Mouse (Mus musculus) ES-E14 (cell line): ENCODE data around the gene Rnase12. TPM values are rescaled to one million over a fixed set of nuclear protein-coding genes. Genes with fewer than 3 reads are reported as not detected.
"Not testable (repeated sequence)": the region's sequence is repeated elsewhere in the genome, so short reads cannot be mapped to it uniquely, and the experiment has no call there.

Experiments used
- DNase-seq: peaks from one replicate; pipeline ENCODE4 v3.0.0-alpha.2; 2013; ENCODE audit warnings: low read depth, low spot score
- H3K27ac ChIP-seq: 2 replicates; pipeline ENCODE4 v1.5.1; 2012; ENCODE audit warnings: low read depth, mild to moderate bottlenecking, low read length, moderate library complexity, mixed read lengths; ENCODE audit not compliant: poor library complexity, insufficient read depth, severe bottlenecking
- H3K36me3 ChIP-seq: 2 replicates; pipeline ENCODE4 v1.6.1; 2012; ENCODE audit warnings: mild to moderate bottlenecking, low read length, moderate library complexity, mixed read lengths; ENCODE audit not compliant: control insufficient read depth, poor library complexity, insufficient read depth, severe bottlenecking
- H3K4me1 ChIP-seq, 2 experiments: fragments of 150-350 bp in 1 of 2; sonication (generic) in 1 of 2; 2 replicates each; pipeline ENCODE4 v1.6.1; 2012; ENCODE audit warnings: low read length in 2 of 2, mild to moderate bottlenecking in 1 of 2, mixed read lengths in 1 of 2; ENCODE audit not compliant: control insufficient read depth in 2 of 2, insufficient read depth in 2 of 2, poor library complexity in 1 of 2
- H3K4me3 ChIP-seq, 2 experiments: fragments of 150-350 bp in 1 of 2; sonication (generic) in 1 of 2; 2 replicates each; pipeline ENCODE4 v1.5.1; 2012; ENCODE audit warnings: low read length in 2 of 2, low read depth in 1 of 2, mild to moderate bottlenecking in 1 of 2, mixed read lengths in 1 of 2; ENCODE audit not compliant: insufficient read depth in 1 of 2, poor library complexity in 1 of 2, severe bottlenecking in 1 of 2
- H3K9ac ChIP-seq: 2 replicates; pipeline ENCODE4 v1.6.1; 2012; ENCODE audit warnings: low read depth, mild to moderate bottlenecking, low read length, mixed read lengths; ENCODE audit not compliant: poor library complexity, insufficient read depth, severe bottlenecking
- H3K9me3 ChIP-seq: fragments of 150-350 bp; sonication (generic); 2 replicates; pipeline ENCODE4 v1.6.1; 2012; ENCODE audit warnings: low read depth, mild to moderate bottlenecking, low read length; ENCODE audit not compliant: control insufficient read depth, insufficient read depth
- CHD2 ChIP-seq: IDR thresholded peaks from 2 replicates; pipeline ENCODE4 v1.6.1; 2014; ENCODE audit warnings: mild to moderate bottlenecking, low read depth, low read length, inconsistent platforms
- HCFC1 ChIP-seq: IDR thresholded peaks from 2 replicates; pipeline ENCODE4 v1.6.1; 2012; ENCODE audit warnings: low read length, inconsistent platforms, borderline replicate concordance; ENCODE audit not compliant: insufficient read depth
- MAFK ChIP-seq: IDR thresholded peaks from 2 replicates; pipeline ENCODE4 v1.6.1; 2014; ENCODE audit warnings: mild to moderate bottlenecking, low read depth, low read length, inconsistent platforms; ENCODE audit not compliant: insufficient read depth
- ZC3H11A ChIP-seq: IDR thresholded peaks from 2 replicates; pipeline ENCODE4 v1.6.1; 2012; ENCODE audit warnings: low read depth, mild to moderate bottlenecking, inconsistent platforms, low read length, borderline replicate concordance
- ZNF384 ChIP-seq: IDR thresholded peaks from 2 replicates; pipeline ENCODE4 v1.6.1; 2012; ENCODE audit warnings: low read depth, low read length, inconsistent platforms
- in situ Hi-C, 2 experiments: fragments of 600-800 bp; cut with MboI; formaldehyde crosslinking; loops; one replicate each; pipeline ENCODE4 v1.15.1; 2025; ENCODE audit warnings: low sequenced_read_pairs in 2 of 2, inconsistent platforms in 1 of 2; ENCODE audit not compliant: unreplicated experiment in 2 of 2
- total RNA-seq: library from RNA; depleted of rRNA; stranded (reverse); fragments of 300-350 nt; gene quantifications from 2 replicates; pipeline ENCODE4 v1.2.3, GENCODE M21; 2012

The Rnase12 gene
- total RNA-seq, 1 experiment, result 0.36 TPM

- Histone ChIP-seq H3K4me1 (0 out of 4 replicates have a peak, but pooled peaks cover 0 to 1% of the 10 kb centered on the region in 2 experiments), H3K9me3 (no peaks in the 10 kb centered on the region), H3K9ac (no peak overlapping the region), H3K4me3 (no peak overlapping the region), H3K36me3 (no peaks in the 10 kb centered on the region), H3K27ac (no peak overlapping the region)
- in situ Hi-C loops, result no loop called here
- DNase-seq, result peak; percentile 64
- TF ChIP-seq MAFK, result no peak
- TF ChIP-seq ZC3H11A, result peak; percentile 74; the same call in 1 of the 2 replicates
- TF ChIP-seq CHD2, result no peak
Measured at GRCm38 (mm10) chr14:51026391-51027133, 30.9 kb downstream of the Rnase12 start.

- TF ChIP-seq CHD2 (no peak), MAFK (no peak), HCFC1 (no peak), ZNF384 (no peak), ZC3H11A (no peak)
- no peak overlapping the region for H3K27ac ChIP-seq
- H3K36me3 ChIP-seq, result no peaks in the 10 kb centered on the region
- in situ Hi-C loops, result no loop called here
- no peak for DNase-seq
- H3K4me1 ChIP-seq, result 0 out of 4 replicates have a peak, but pooled peaks cover 0 to 2% of the 10 kb centered on the region in 2 experiments
- no peak overlapping the region for H3K9ac ChIP-seq
- H3K4me3 ChIP-seq, result no peak overlapping the region
- no peaks in the 10 kb centered on the region for H3K9me3 ChIP-seq
Measured at GRCm38 (mm10) chr14:51024820-51025219, 32.6 kb downstream of the Rnase12 start.

GRCm38 (mm10) chr14:51023457-51023856 lies 34.0 kb downstream of the Rnase12 start:
- Histone ChIP-seq H3K4me1 (0 out of 4 replicates have a peak, but pooled peaks cover 0 to 2% of the 10 kb centered on the region in 2 experiments), H3K36me3 (no peaks in the 10 kb centered on the region), H3K27ac (no peak overlapping the region), H3K9ac (no peak overlapping the region), H3K4me3 (no peak overlapping the region), H3K9me3 (no peaks in the 10 kb centered on the region)
- TF ChIP-seq CHD2, result no peak
- TF ChIP-seq ZNF384, result no peak
- no peak for TF ChIP-seq HCFC1
- TF ChIP-seq MAFK, result no peak
- no peak for TF ChIP-seq ZC3H11A
- in situ Hi-C loops, result no loop called here
- DNase-seq, result no peak

- H3K9ac ChIP-seq, result no peak overlapping the region
- H3K4me1 ChIP-seq, result 0 out of 4 replicates have a peak, but pooled peaks cover 0 to 2% of the 10 kb centered on the region in 2 experiments
- H3K36me3 ChIP-seq, result no peaks in the 10 kb centered on the region
- H3K4me3 ChIP-seq, result no peak overlapping the region
- no peaks in the 10 kb centered on the region for H3K9me3 ChIP-seq
- TF ChIP-seq ZC3H11A (no peak), CHD2 (no peak), MAFK (no peak)
- in situ Hi-C loops, result no loop called here
- H3K27ac ChIP-seq, result no peak overlapping the region
- DNase-seq, result no peak
Measured at GRCm38 (mm10) chr14:51017256-51017655, 40.2 kb downstream of the Rnase12 start.

- in situ Hi-C loops, result no loop called here
- no peak for DNase-seq
- H3K4me1 ChIP-seq, result no peaks in the 10 kb centered on the region
- H3K9ac ChIP-seq, result no peak overlapping the region
- H3K36me3 ChIP-seq, result no peaks in the 10 kb centered on the region
- H3K4me3 ChIP-seq, result no peak overlapping the region
- TF ChIP-seq HCFC1 (no peak), ZC3H11A (no peak), ZNF384 (no peak), CHD2 (no peak), MAFK (no peak)
- no peak overlapping the region for H3K27ac ChIP-seq
- no peaks in the 10 kb centered on the region for H3K9me3 ChIP-seq
Measured at GRCm38 (mm10) chr14:51015780-51016179, 41.7 kb downstream of the Rnase12 start.

- DNase-seq, H3K9ac ChIP-seq, H3K4me3 ChIP-seq, H3K36me3 ChIP-seq, H3K9me3 ChIP-seq, H3K4me1 ChIP-seq, in situ Hi-C loops, H3K27ac ChIP-seq: not testable (repeated sequence)
Measured at GRCm38 (mm10) chr14:51014724-51015123, 42.7 kb downstream of the Rnase12 start.
